In genomic region chr12:16329129-16329528, GRCm38 (mm10) we compare ENCODE assay signal across 24 mouse cellular contexts.
DNase-seq lines count a peak whose midpoint lies in the region; ATAC-seq and TF ChIP-seq lines count a peak whose summit lies in the region.
"Had no signal": no experiment of that assay in that cellular context is flagged by ENCODE, and none has a peak within 500 bp of the region (broad histone marks: within the 10 kb centered on the region; RNA-seq: fewer than 3 reads in every experiment).

No protein-coding gene starts in this region.

- H3K4me1 ChIP-seq in forebrain, embryonic 14.5 days (ENCODE audit: control insufficient read depth, insufficient read depth, low read length): no peaks in the 10 kb centered on the region
- no peaks in the 10 kb centered on the region for H3K4me1 ChIP-seq in forebrain, embryonic 12.5 days
- no peaks in the 10 kb centered on the region for H3K4me1 ChIP-seq in midbrain, embryonic 13.5 days (replicated peaks)
- H3K4me1 ChIP-seq in midbrain, embryonic 10.5 days: 0 out of 2 replicates have a peak, but pooled peaks cover 5% of the 10 kb centered on the region
- H3K4me1 ChIP-seq in midbrain, embryonic 16.5 days (ENCODE audit: control insufficient read depth, insufficient read depth, low read length): peaks cover 5% of the 10 kb centered on the region; the same call in 1 of the 2 replicates
- H3K4me1 ChIP-seq: embryonic facial prominence, embryonic 10.5 days; embryonic facial prominence, embryonic 12.5 days; forebrain, embryonic 15.5 days had no signal

- TF ChIP-seq POLR2A in brain, embryonic 14.5 days (IDR thresholded peaks at IDR 0.05; ENCODE audit: borderline replicate concordance, extremely low read depth, insufficient read depth, insufficient read length, poor library complexity, severe bottlenecking): no peak

- WGBS in forebrain, embryonic 14.5 days: 37% methylated on average over 2 of the region's 2 CpGs
- WGBS in forebrain, embryonic 12.5 days: 29% methylated on average over 2 of the region's 2 CpGs
- WGBS in midbrain, embryonic 13.5 days: 37% methylated on average over 2 of the region's 2 CpGs
- 67% methylated on average over 2 of the region's 2 CpGs for WGBS in midbrain, embryonic 10.5 days
- WGBS in midbrain, embryonic 16.5 days: 29% methylated on average over 2 of the region's 2 CpGs

- ATAC-seq in forebrain, embryonic 14.5 days: no peak; the same call in 1 of the 2 replicates
- ATAC-seq in forebrain, embryonic 12.5 days (ENCODE audit: low FRiP score): no peak
- peak; percentile 45 for ATAC-seq in midbrain, embryonic 13.5 days
- peak; percentile 86 for ATAC-seq in midbrain, embryonic 16.5 days
- ATAC-seq: CD4-positive, CD25-positive, alpha-beta regulatory T cell, adult 4 months; forebrain, embryonic 15.5 days; forebrain, postnatal 0 days had no signal

- no peak for TF ChIP-seq CTCF in brain, embryonic 14.5 days (IDR thresholded peaks at IDR 0.05; ENCODE audit: borderline replicate concordance, extremely low read depth, insufficient read depth, insufficient read length)

- no peaks in the 10 kb centered on the region for H3K27me3 ChIP-seq in forebrain, embryonic 14.5 days (replicated peaks; ENCODE audit: control insufficient read depth, insufficient read depth, low read length)
- H3K27me3 ChIP-seq in forebrain, embryonic 12.5 days: no peaks in the 10 kb centered on the region
- no peaks in the 10 kb centered on the region for H3K27me3 ChIP-seq in midbrain, embryonic 13.5 days
- H3K27me3 ChIP-seq in midbrain, embryonic 10.5 days (ENCODE audit: low read depth, poor library complexity, severe bottlenecking): no peaks in the 10 kb centered on the region
- H3K27me3 ChIP-seq in midbrain, embryonic 16.5 days (ENCODE audit: control insufficient read depth, insufficient read depth, low read depth, low read length): no peaks in the 10 kb centered on the region
- H3K27me3 ChIP-seq: CH12.LX; embryonic facial prominence, embryonic 12.5 days; forebrain, embryonic 15.5 days had no signal

- peak; percentile 22 for DNase-seq in forebrain, embryonic 14.5 days (ENCODE audit: low spot score)
- DNase-seq in midbrain, embryonic 10.5 days (ENCODE audit: low spot score): no peak
- peak; percentile 53 for DNase-seq in brain, embryonic 14.5 days (ENCODE audit: low read depth)
- DNase-seq in thymus, postnatal 4 days: no peak
- no peak for DNase-seq in testis, postnatal 14 days (ENCODE audit: low spot score)
- DNase-seq: adrenal gland, adult 2 months; adrenal gland, postnatal 10 days; adrenal gland, postnatal 25 days; B cell, adult 2 months; cerebellum, adult 11-12 months; cerebellum, adult 2 months; cerebellum, adult 9-10 months; cerebellum, postnatal 10 days; cerebellum, postnatal 25 days; forebrain, postnatal 0 days had no signal

- no peak overlapping the region for H3K4me2 ChIP-seq in forebrain, embryonic 14.5 days (ENCODE audit: low read length)
- H3K4me2 ChIP-seq in forebrain, embryonic 12.5 days: no peak overlapping the region
- H3K4me2 ChIP-seq in midbrain, embryonic 13.5 days (replicated peaks): no peak overlapping the region
- H3K4me2 ChIP-seq in midbrain, embryonic 16.5 days (ENCODE audit: low read length): no peak overlapping the region
- H3K4me2 ChIP-seq: embryonic facial prominence, embryonic 12.5 days; forebrain, embryonic 15.5 days had no signal

- no peaks in the 10 kb centered on the region for H3K36me3 ChIP-seq in forebrain, embryonic 14.5 days (ENCODE audit: control insufficient read depth, insufficient read depth, low read length)
- H3K36me3 ChIP-seq in forebrain, embryonic 12.5 days (replicated peaks): no peaks in the 10 kb centered on the region
- no peaks in the 10 kb centered on the region for H3K36me3 ChIP-seq in midbrain, embryonic 13.5 days
- no peaks in the 10 kb centered on the region for H3K36me3 ChIP-seq in midbrain, embryonic 10.5 days
- H3K36me3 ChIP-seq in midbrain, embryonic 16.5 days (ENCODE audit: control insufficient read depth, insufficient read depth, low read length): no peaks in the 10 kb centered on the region
- H3K36me3 ChIP-seq: embryonic facial prominence, embryonic 10.5 days; embryonic facial prominence, embryonic 12.5 days; forebrain, embryonic 15.5 days; G1E had no signal

- no peak overlapping the region for H3K9ac ChIP-seq in forebrain, embryonic 14.5 days (ENCODE audit: low read length)
- no peak overlapping the region for H3K9ac ChIP-seq in forebrain, embryonic 12.5 days
- H3K9ac ChIP-seq in midbrain, embryonic 13.5 days (replicated peaks): no peak overlapping the region
- H3K9ac ChIP-seq in midbrain, embryonic 16.5 days (ENCODE audit: low read depth, low read length): no peak overlapping the region
- H3K9ac ChIP-seq: embryonic facial prominence, embryonic 12.5 days; forebrain, embryonic 15.5 days; forebrain, postnatal 0 days had no signal

- no peak overlapping the region for H3K27ac ChIP-seq in forebrain, embryonic 14.5 days (ENCODE audit: low read depth, low read length)
- no peak overlapping the region for H3K27ac ChIP-seq in forebrain, embryonic 12.5 days
- no peak overlapping the region for H3K27ac ChIP-seq in midbrain, embryonic 13.5 days
- no peak overlapping the region for H3K27ac ChIP-seq in midbrain, embryonic 10.5 days (replicated peaks)
- H3K27ac ChIP-seq in midbrain, embryonic 16.5 days (ENCODE audit: low read length): no peak overlapping the region
- H3K27ac ChIP-seq: embryonic facial prominence, embryonic 10.5 days; embryonic facial prominence, embryonic 12.5 days; forebrain, embryonic 15.5 days had no signal

- H3K4me3 ChIP-seq in forebrain, embryonic 14.5 days (ENCODE audit: low read depth, low read length): no peak overlapping the region
- no peak overlapping the region for H3K4me3 ChIP-seq in forebrain, embryonic 12.5 days (replicated peaks)
- no peak overlapping the region for H3K4me3 ChIP-seq in midbrain, embryonic 13.5 days (replicated peaks)
- no peak overlapping the region for H3K4me3 ChIP-seq in midbrain, embryonic 10.5 days
- no peak overlapping the region for H3K4me3 ChIP-seq in midbrain, embryonic 16.5 days (ENCODE audit: low read depth, low read length)
- H3K4me3 ChIP-seq: embryonic facial prominence, embryonic 10.5 days; embryonic facial prominence, embryonic 12.5 days; forebrain, embryonic 15.5 days had no signal

- H3K9me3 ChIP-seq in forebrain, embryonic 14.5 days (replicated peaks; ENCODE audit: control insufficient read depth, low read length): no peaks in the 10 kb centered on the region
- no peaks in the 10 kb centered on the region for H3K9me3 ChIP-seq in forebrain, embryonic 12.5 days
- no peaks in the 10 kb centered on the region for H3K9me3 ChIP-seq in midbrain, embryonic 13.5 days
- H3K9me3 ChIP-seq in midbrain, embryonic 10.5 days (replicated peaks): no peaks in the 10 kb centered on the region
- no peaks in the 10 kb centered on the region for H3K9me3 ChIP-seq in midbrain, embryonic 16.5 days (replicated peaks; ENCODE audit: control insufficient read depth, low read length, poor library complexity, severe bottlenecking)
- H3K9me3 ChIP-seq: embryonic facial prominence, embryonic 10.5 days; embryonic facial prominence, embryonic 12.5 days; forebrain, embryonic 15.5 days; G1E had no signal

Comparison
In these comparisons a context has a peak if more than half of its experiments do, and no peak if none do; other contexts are left out.
1. ATAC-seq: peak in midbrain, embryonic 13.5 days (single experiment) and midbrain, embryonic 16.5 days (single experiment); none in forebrain, embryonic 14.5 days (single experiment) and forebrain, embryonic 12.5 days (single experiment).
2. DNase-seq: peak in forebrain, embryonic 14.5 days (single experiment) and brain, embryonic 14.5 days (single experiment); none in midbrain, embryonic 10.5 days (single experiment), thymus, postnatal 4 days (single experiment) and testis, postnatal 14 days (single experiment).